Mouse (Mus musculus) thymus, adult 18-20 months (tissue): ENCODE results near the gene Trmt13.
"Not testable (repeated sequence)": the region's sequence is repeated elsewhere in the genome, so short reads cannot be mapped to it uniquely, and the experiment has no call there.

Experiments
- DNase-seq, 2 experiments: peaks; one replicate each; pipeline ENCODE4 v3.0.0; 2022; ENCODE audit warnings: mixed read lengths in 2 of 2

Gene Trmt13

GRCm38 (mm10) chr3:116614295-116614892, at the start of gene Trmt13:
Trmt13 (minus strand) TSS chr3:116614587.
- DNase-seq: no peak

GRCm38 (mm10) chr3:116662463-116662863, 48.1 kb upstream of the Trmt13 start, which contains the start of gene Mfsd14a:
Mfsd14a (minus strand) TSS chr3:116662677.
- peak; percentile 97 for DNase-seq

GRCm38 (mm10) chr3:116661870-116662414, 47.6 kb upstream of the Trmt13 start:
- DNase-seq: peak; percentile 22 to 32

GRCm38 (mm10) chr3:116661288-116661869, 47.0 kb upstream of the Trmt13 start:
- no peak for DNase-seq

- DNase-seq: no peak
Measured at GRCm38 (mm10) chr3:116659856-116660430, 45.6 kb upstream of the Trmt13 start.

- DNase-seq: no peak
Measured at GRCm38 (mm10) chr3:116658928-116659565, 44.7 kb upstream of the Trmt13 start.

GRCm38 (mm10) chr3:116656184-116656965, 42.0 kb upstream of the Trmt13 start:
- no peak for DNase-seq

- not testable (repeated sequence) for DNase-seq
Measured at GRCm38 (mm10) chr3:116654051-116654450, 39.7 kb upstream of the Trmt13 start.

- no peak for DNase-seq
Measured at GRCm38 (mm10) chr3:116653278-116653945, 39.0 kb upstream of the Trmt13 start.

- DNase-seq: no peak
Measured at GRCm38 (mm10) chr3:116652033-116652446, 37.7 kb upstream of the Trmt13 start.

- DNase-seq: no peak
Measured at GRCm38 (mm10) chr3:116650698-116651097, 36.3 kb upstream of the Trmt13 start.

- no peak for DNase-seq
Measured at GRCm38 (mm10) chr3:116648805-116649204, 34.4 kb upstream of the Trmt13 start.

- DNase-seq: no peak
Measured at GRCm38 (mm10) chr3:116646387-116646786, 32.0 kb upstream of the Trmt13 start.

GRCm38 (mm10) chr3:116642373-116642772, 28.0 kb upstream of the Trmt13 start:
- DNase-seq: no peak

GRCm38 (mm10) chr3:116641811-116642371, 27.5 kb upstream of the Trmt13 start:
- no peak for DNase-seq

GRCm38 (mm10) chr3:116640024-116640423, 25.6 kb upstream of the Trmt13 start:
- no peak for DNase-seq

- DNase-seq: no peak
Measured at GRCm38 (mm10) chr3:116638572-116638971, 24.2 kb upstream of the Trmt13 start.

- no peak for DNase-seq
Measured at GRCm38 (mm10) chr3:116637693-116638476, 23.5 kb upstream of the Trmt13 start.

GRCm38 (mm10) chr3:116635799-116636198, 21.4 kb upstream of the Trmt13 start:
- DNase-seq: no peak

- DNase-seq: no peak
Measured at GRCm38 (mm10) chr3:116634853-116635252, 20.5 kb upstream of the Trmt13 start.

GRCm38 (mm10) chr3:116634091-116634490, 19.7 kb upstream of the Trmt13 start:
- DNase-seq: no peak
